Mouse (Mus musculus) stomach, postnatal 0 days (tissue): ENCODE results near the gene St6galnac6. TPM values are rescaled to one million over a fixed set of nuclear protein-coding genes. Genes with fewer than 3 reads are reported as not detected.

ENCODE experiments used
- ATAC-seq: fragments of 200-750 bp; cut with Nextera tagmentation; 2 replicates; pipeline ENCODE4 v1.8.0; 2017; ENCODE audit not compliant: low FRiP score, low TSS enrichment
- DNase-seq: peaks from one replicate; pipeline ENCODE4 v3.0.0-alpha.2; 2016; ENCODE audit warnings: low spot score
- H3K27ac ChIP-seq: fragments of 300-500 bp; sonication (generic); replicated peaks from 2 replicates; pipeline ENCODE4 v1.5.1; 2014; ENCODE audit warnings: mild to moderate bottlenecking, control low read depth
- H3K27me3 ChIP-seq: fragments of 300-500 bp; sonication (generic); 2 replicates; pipeline ENCODE4 v1.6.1; 2014; ENCODE audit warnings: low read length; ENCODE audit not compliant: control insufficient read depth, insufficient read depth
- H3K36me3 ChIP-seq: fragments of 300-500 bp; sonication (generic); 2 replicates; pipeline ENCODE4 v1.6.1; 2014; ENCODE audit warnings: low read length, mixed read lengths; ENCODE audit not compliant: control insufficient read depth, insufficient read depth
- H3K4me1 ChIP-seq: fragments of 300-500 bp; sonication (generic); replicated peaks from 2 replicates; pipeline ENCODE4 v1.6.1; 2014; ENCODE audit warnings: antibody characterized with exemption; ENCODE audit not compliant: control insufficient read depth, insufficient read depth
- H3K4me2 ChIP-seq: fragments of 300-500 bp; sonication (generic); replicated peaks from 2 replicates; pipeline ENCODE4 v1.6.1; 2014; ENCODE audit warnings: low read depth, mild to moderate bottlenecking, control low read depth, moderate library complexity
- H3K4me3 ChIP-seq: fragments of 300-500 bp; sonication (generic); 2 replicates; pipeline ENCODE4 v1.5.1; 2014; ENCODE audit warnings: low read depth, low read length, control low read depth
- H3K9ac ChIP-seq: fragments of 300-500 bp; sonication (generic); 2 replicates; pipeline ENCODE4 v1.6.1; 2014; ENCODE audit warnings: mild to moderate bottlenecking, low read length, control low read depth, mixed read lengths
- H3K9me3 ChIP-seq: fragments of 300-500 bp; sonication (generic); 2 replicates; pipeline ENCODE4 v1.6.1; 2016; ENCODE audit warnings: low read length; ENCODE audit not compliant: control insufficient read depth
- CTCF ChIP-seq: IDR thresholded peaks from 2 replicates; pipeline ENCODE4 v1.5.1; 2016; ENCODE audit warnings: antibody characterized with exemption, low read depth, mild to moderate bottlenecking, moderate library complexity
- EP300 ChIP-seq: optimal IDR thresholded peaks from 2 replicates; pipeline ENCODE3; 2016; ENCODE audit warnings: antibody characterized with exemption
- WGBS: fragments of 180-500 bp; shearing (Covaris S2); extraction: QIAGEN DNeasy Blood & Tissue Kit; methylation state at CpG from one replicate; pipeline ENCODE4 v1.1.7; 2014; 5-methylcytosine and 5-hydroxymethylcytosine counted together
- polyA plus RNA-seq: library from polyadenylated mRNA; unstranded; fragments of >200 nt; fragmentation: Nextera tagmentation; extraction: Ambion mirVana; gene quantifications from 2 replicates; pipeline ENCODE4 v1.2.1, GENCODE M21; 2015

Gene St6galnac6
- polyA plus RNA-seq, 1 experiment from 2014 or later: 9.1 TPM

GRCm38 (mm10) chr2:32647366-32647765 is 47.9 kb downstream of the St6galnac6 start:
- TF ChIP-seq EP300: no peak
- no peak for TF ChIP-seq CTCF
- Histone ChIP-seq H3K9me3 (no peaks in the 10 kb centered on the region), H3K4me3 (peak overlapping the region; percentile 41), H3K27me3 (no peaks in the 10 kb centered on the region), H3K9ac (no peak overlapping the region; the same call in 1 of the 2 replicates), H3K4me1 (no peaks in the 10 kb centered on the region), H3K36me3 (no peaks in the 10 kb centered on the region), H3K4me2 (peak overlapping the region; percentile 34), H3K27ac (peak overlapping the region; percentile 88; the same call in 1 of the 2 replicates)
- no peak for ATAC-seq
- DNase-seq: no peak
- WGBS: 75% methylated on average over 7 of the region's 7 CpGs

GRCm38 (mm10) chr2:32653764-32654163 is 54.3 kb downstream of the St6galnac6 start:
- no peak overlapping the region for H3K9ac ChIP-seq
- no peaks in the 10 kb centered on the region for H3K9me3 ChIP-seq
- H3K4me1 ChIP-seq: no peaks in the 10 kb centered on the region
- no peaks in the 10 kb centered on the region for H3K27me3 ChIP-seq
- no peak overlapping the region; the same call in 1 of the 2 replicates for H3K4me2 ChIP-seq
- no peaks in the 10 kb centered on the region for H3K36me3 ChIP-seq
- TF ChIP-seq EP300 (no peak), CTCF (no peak)
- H3K4me3 ChIP-seq: no peak overlapping the region
- ATAC-seq (no peak), DNase-seq (no peak)
- WGBS: 52% methylated on average over 7 of the region's 7 CpGs
- H3K27ac ChIP-seq: no peak overlapping the region

GRCm38 (mm10) chr2:32654743-32655393 is 55.4 kb downstream of the St6galnac6 start:
- WGBS: 67% methylated on average over 14 of the region's 14 CpGs
- H3K9ac ChIP-seq: no peak overlapping the region
- H3K4me1 ChIP-seq: no peaks in the 10 kb centered on the region
- DNase-seq (no peak), ATAC-seq (peak; percentile 15; the same call in 1 of the 2 replicates)
- H3K4me2 ChIP-seq: no peak overlapping the region
- no peak for TF ChIP-seq CTCF
- no peak for TF ChIP-seq EP300
- H3K36me3 ChIP-seq: no peaks in the 10 kb centered on the region
- H3K27me3 ChIP-seq: no peaks in the 10 kb centered on the region
- no peak overlapping the region for H3K4me3 ChIP-seq
- peak overlapping the region; percentile 74 for H3K27ac ChIP-seq
- no peaks in the 10 kb centered on the region for H3K9me3 ChIP-seq

- H3K4me1 ChIP-seq: no peaks in the 10 kb centered on the region
- H3K27ac ChIP-seq: peak overlapping the region; percentile 74
- H3K27me3 ChIP-seq: no peaks in the 10 kb centered on the region
- 71% methylated on average over 3 of the region's 3 CpGs for WGBS
- H3K9ac ChIP-seq: no peak overlapping the region
- ATAC-seq (no peak), DNase-seq (no peak)
- H3K4me3 ChIP-seq: no peak overlapping the region
- no peaks in the 10 kb centered on the region for H3K36me3 ChIP-seq
- no peak for TF ChIP-seq CTCF
- TF ChIP-seq EP300: no peak
- no peaks in the 10 kb centered on the region for H3K9me3 ChIP-seq
- H3K4me2 ChIP-seq: no peak overlapping the region
Observed at GRCm38 (mm10) chr2:32655394-32655744, 55.9 kb downstream of the St6galnac6 start.

GRCm38 (mm10) chr2:32655826-32656225 is 56.3 kb downstream of the St6galnac6 start:
- H3K9me3 ChIP-seq: no peaks in the 10 kb centered on the region
- peak overlapping the region; percentile 74 for H3K27ac ChIP-seq
- no peak for TF ChIP-seq CTCF
- TF ChIP-seq EP300: no peak
- 60% methylated on average over 11 of the region's 12 CpGs for WGBS
- ATAC-seq: peak; percentile 34; the same call in 1 of the 2 replicates
- no peaks in the 10 kb centered on the region for H3K4me1 ChIP-seq
- H3K4me3 ChIP-seq: no peak overlapping the region
- H3K4me2 ChIP-seq: no peak overlapping the region
- no peaks in the 10 kb centered on the region for H3K36me3 ChIP-seq
- DNase-seq: peak; percentile 14
- H3K9ac ChIP-seq: no peak overlapping the region
- no peaks in the 10 kb centered on the region for H3K27me3 ChIP-seq

GRCm38 (mm10) chr2:32658873-32659272 is 59.4 kb downstream of the St6galnac6 start:
- ATAC-seq (no peak), DNase-seq (no peak)
- Histone ChIP-seq H3K4me2 (no peak overlapping the region), H3K9me3 (no peaks in the 10 kb centered on the region), H3K27me3 (no peaks in the 10 kb centered on the region), H3K27ac (no peak overlapping the region), H3K4me3 (no peak overlapping the region), H3K36me3 (no peaks in the 10 kb centered on the region), H3K9ac (no peak overlapping the region), H3K4me1 (peaks cover 4% of the 10 kb centered on the region)
- TF ChIP-seq EP300 (no peak), CTCF (no peak)
- 92% methylated on average over 2 of the region's 2 CpGs for WGBS
